Mouse (Mus musculus) hindbrain, embryonic 13.5 days (tissue): ENCODE results near the gene Prickle2. TPM values are rescaled to one million over a fixed set of nuclear protein-coding genes. Genes with fewer than 3 reads are reported as not detected.

ENCODE experiments used
- ATAC-seq: fragments of 200-750 bp; cut with Nextera tagmentation; 2 replicates; pipeline ENCODE4 v1.8.0; 2017; ENCODE audit warnings: moderate TSS enrichment; ENCODE audit not compliant: low FRiP score
- H3K27ac ChIP-seq: fragments of 300-500 bp; sonication (generic); 2 replicates; pipeline ENCODE4 v1.5.1; 2015; ENCODE audit warnings: inconsistent platforms, mild to moderate bottlenecking, moderate library complexity
- H3K27me3 ChIP-seq: fragments of 300-500 bp; sonication (generic); 2 replicates; pipeline ENCODE4 v1.6.1; 2015; ENCODE audit warnings: mild to moderate bottlenecking, inconsistent platforms
- H3K36me3 ChIP-seq: fragments of 300-500 bp; sonication (generic); 2 replicates; pipeline ENCODE4 v1.6.1; 2015; ENCODE audit warnings: mild to moderate bottlenecking, inconsistent platforms
- H3K4me1 ChIP-seq: fragments of 300-500 bp; sonication (generic); replicated peaks from 2 replicates; pipeline ENCODE4 v1.6.1; 2015; ENCODE audit warnings: inconsistent platforms
- H3K4me2 ChIP-seq: fragments of 300-500 bp; sonication (generic); 2 replicates; pipeline ENCODE4 v1.6.1; 2015; ENCODE audit warnings: inconsistent platforms, mild to moderate bottlenecking, moderate library complexity
- H3K4me3 ChIP-seq: fragments of 300-500 bp; sonication (generic); 2 replicates; pipeline ENCODE4 v1.5.1; 2015; ENCODE audit warnings: mild to moderate bottlenecking, inconsistent platforms
- H3K9ac ChIP-seq: fragments of 300-500 bp; sonication (generic); 2 replicates; pipeline ENCODE4 v1.6.1; 2015; ENCODE audit warnings: mild to moderate bottlenecking, inconsistent platforms
- H3K9me3 ChIP-seq: fragments of 300-500 bp; sonication (generic); 2 replicates; pipeline ENCODE4 v1.6.1; 2016; ENCODE audit warnings: inconsistent platforms
- WGBS: fragments of 180-500 bp; shearing (Covaris S2); methylation state at CpG from one replicate; pipeline ENCODE4 v1.1.7; 2015; 5-methylcytosine and 5-hydroxymethylcytosine counted together
- polyA plus RNA-seq: library from polyadenylated mRNA; unstranded; fragments of >200 nt; fragmentation: Nextera tagmentation; extraction: Ambion mirVana; gene quantifications from 2 replicates; pipeline ENCODE4 v1.2.1, GENCODE M21; 2015

The Prickle2 gene
- polyA plus RNA-seq, 1 experiment from 2014 or later = 14.3 TPM

DNA sequence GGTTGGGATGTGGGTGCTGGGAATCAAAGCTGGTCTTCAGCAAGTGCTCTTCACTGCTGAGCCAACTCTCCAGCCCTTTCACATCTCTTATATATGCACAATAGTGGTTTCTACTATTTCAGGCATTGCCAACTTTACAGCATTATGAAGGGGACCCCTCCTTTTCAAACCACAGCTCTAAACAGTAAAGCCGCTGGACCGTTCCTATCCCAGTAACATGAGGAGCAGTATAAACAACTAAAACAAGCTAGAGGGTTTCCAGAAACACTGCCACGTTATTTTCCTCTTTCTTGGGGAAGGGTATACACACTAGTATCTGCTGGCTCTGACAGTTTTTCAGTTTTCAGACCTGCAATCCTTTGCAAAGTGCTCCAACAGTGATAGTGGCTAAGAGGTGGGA lies 179.7 kb downstream of the Prickle2 start:
- no peaks in the 10 kb centered on the region for H3K27me3 ChIP-seq
- WGBS = 79% methylated on average over 3 of the region's 3 CpGs
- no peak for ATAC-seq
- no peak overlapping the region for H3K4me2 ChIP-seq
- no peak overlapping the region for H3K27ac ChIP-seq
- no peak overlapping the region for H3K9ac ChIP-seq
- H3K4me1 ChIP-seq = 0 out of 2 replicates have a peak, but pooled peaks cover 7% of the 10 kb centered on the region
- no peaks in the 10 kb centered on the region for H3K9me3 ChIP-seq
- no peaks in the 10 kb centered on the region for H3K36me3 ChIP-seq
- H3K4me3 ChIP-seq = no peak overlapping the region

GRCm38 (mm10) chr6:92525646-92526045 lies 180.3 kb downstream of the Prickle2 start:
- no peak for ATAC-seq
- WGBS = 56% methylated on average over 2 of the region's 2 CpGs
- no peak overlapping the region for H3K4me2 ChIP-seq
- no peak overlapping the region for H3K4me3 ChIP-seq
- no peak overlapping the region for H3K9ac ChIP-seq
- H3K36me3 ChIP-seq = no peaks in the 10 kb centered on the region
- H3K9me3 ChIP-seq = no peaks in the 10 kb centered on the region
- no peak overlapping the region for H3K27ac ChIP-seq
- no peaks in the 10 kb centered on the region for H3K27me3 ChIP-seq
- H3K4me1 ChIP-seq = peaks cover 10% of the 10 kb centered on the region; the same call in 1 of the 2 replicates

DNA sequence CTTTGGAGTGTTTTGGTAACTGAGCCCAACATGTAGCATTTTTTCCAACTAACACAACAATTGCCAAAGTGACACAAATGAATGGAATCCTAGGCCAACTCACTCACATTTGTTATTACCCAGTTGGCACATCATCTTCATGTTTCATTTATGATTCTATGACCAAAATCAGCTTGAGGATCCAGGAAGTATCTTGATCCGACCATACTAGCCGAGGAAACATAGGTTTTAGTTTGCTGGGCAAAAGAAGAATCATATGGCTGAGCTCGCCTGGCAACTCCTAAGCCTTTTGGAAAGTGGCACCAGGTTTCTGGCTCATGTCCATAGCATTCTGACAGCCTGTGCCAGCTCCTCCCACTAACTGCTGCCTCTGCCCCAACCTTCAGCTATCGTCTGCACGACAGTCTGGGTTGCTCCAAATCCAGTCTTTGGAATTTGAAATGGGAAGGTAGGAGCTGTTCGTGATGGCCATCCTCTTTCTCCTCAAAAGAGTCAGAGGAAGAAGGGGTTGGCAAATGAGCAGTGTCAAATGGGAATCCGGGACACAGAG lies 184.4 kb downstream of the Prickle2 start:
- WGBS = 75% methylated on average over 7 of the region's 7 CpGs
- no peak overlapping the region for H3K9ac ChIP-seq
- no peak overlapping the region for H3K4me2 ChIP-seq
- 0 out of 2 replicates have a peak overlapping the region, but pooled peaks have one; percentile 23 for H3K27ac ChIP-seq
- no peak overlapping the region for H3K4me3 ChIP-seq
- H3K36me3 ChIP-seq = no peaks in the 10 kb centered on the region
- H3K27me3 ChIP-seq = no peaks in the 10 kb centered on the region
- ATAC-seq = no peak
- H3K4me1 ChIP-seq = peaks cover 16% of the 10 kb centered on the region
- no peaks in the 10 kb centered on the region for H3K9me3 ChIP-seq

- no peaks in the 10 kb centered on the region for H3K36me3 ChIP-seq
- no peak for ATAC-seq
- H3K27me3 ChIP-seq = no peaks in the 10 kb centered on the region
- H3K27ac ChIP-seq = 0 out of 2 replicates have a peak overlapping the region, but pooled peaks have one; percentile 20
- H3K4me2 ChIP-seq = no peak overlapping the region
- H3K9ac ChIP-seq = no peak overlapping the region
- H3K9me3 ChIP-seq = no peaks in the 10 kb centered on the region
- H3K4me1 ChIP-seq = peaks cover 16% of the 10 kb centered on the region
- WGBS = 72% methylated on average over 5 of the region's 5 CpGs
- H3K4me3 ChIP-seq = no peak overlapping the region
Measured at GRCm38 (mm10) chr6:92520088-92520875, 185.7 kb downstream of the Prickle2 start.

GRCm38 (mm10) chr6:92518438-92518968 lies 187.5 kb downstream of the Prickle2 start:
- Histone ChIP-seq H3K4me3 (no peak overlapping the region), H3K36me3 (no peaks in the 10 kb centered on the region), H3K27ac (no peak overlapping the region), H3K27me3 (no peaks in the 10 kb centered on the region), H3K4me2 (no peak overlapping the region), H3K9ac (no peak overlapping the region), H3K9me3 (no peaks in the 10 kb centered on the region), H3K4me1 (peaks cover 16% of the 10 kb centered on the region)
- ATAC-seq = no peak
- WGBS = 89% methylated on average over 6 of the region's 6 CpGs

GRCm38 (mm10) chr6:92517002-92517401 lies 189.0 kb downstream of the Prickle2 start:
- H3K9ac ChIP-seq = no peak overlapping the region
- peaks cover 16% of the 10 kb centered on the region for H3K4me1 ChIP-seq
- WGBS = 66% methylated on average over 2 of the region's 2 CpGs
- H3K27ac ChIP-seq = no peak overlapping the region
- H3K4me2 ChIP-seq = no peak overlapping the region
- no peaks in the 10 kb centered on the region for H3K9me3 ChIP-seq
- no peak for ATAC-seq
- no peaks in the 10 kb centered on the region for H3K36me3 ChIP-seq
- no peak overlapping the region for H3K4me3 ChIP-seq
- no peaks in the 10 kb centered on the region for H3K27me3 ChIP-seq

DNA sequence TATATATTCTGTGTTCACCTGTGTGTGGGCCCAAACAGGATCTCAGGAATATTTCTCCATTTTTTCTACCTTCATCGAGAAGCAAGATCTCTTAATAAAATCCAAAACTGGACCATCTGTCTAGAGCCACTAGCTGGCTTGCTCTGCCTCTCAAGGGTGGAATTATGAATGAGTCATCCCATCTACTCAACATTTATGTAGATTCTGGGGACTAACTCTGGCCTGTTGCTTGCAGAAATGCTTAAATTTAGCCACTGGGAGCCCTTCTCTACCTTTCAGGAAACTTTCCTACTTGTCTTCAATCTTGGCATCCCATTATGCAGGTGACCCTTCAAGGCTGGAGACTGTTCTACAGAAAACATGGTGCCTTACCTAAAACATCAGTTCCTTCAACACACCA lies 194.0 kb downstream of the Prickle2 start:
- 95% methylated on average over 1 of the region's 1 CpGs for WGBS
- no peak for ATAC-seq
- Histone ChIP-seq H3K9ac (no peak overlapping the region), H3K27me3 (no peaks in the 10 kb centered on the region), H3K4me1 (no peaks in the 10 kb centered on the region), H3K27ac (no peak overlapping the region), H3K4me3 (no peak overlapping the region), H3K9me3 (no peaks in the 10 kb centered on the region), H3K4me2 (no peak overlapping the region), H3K36me3 (no peaks in the 10 kb centered on the region)

DNA sequence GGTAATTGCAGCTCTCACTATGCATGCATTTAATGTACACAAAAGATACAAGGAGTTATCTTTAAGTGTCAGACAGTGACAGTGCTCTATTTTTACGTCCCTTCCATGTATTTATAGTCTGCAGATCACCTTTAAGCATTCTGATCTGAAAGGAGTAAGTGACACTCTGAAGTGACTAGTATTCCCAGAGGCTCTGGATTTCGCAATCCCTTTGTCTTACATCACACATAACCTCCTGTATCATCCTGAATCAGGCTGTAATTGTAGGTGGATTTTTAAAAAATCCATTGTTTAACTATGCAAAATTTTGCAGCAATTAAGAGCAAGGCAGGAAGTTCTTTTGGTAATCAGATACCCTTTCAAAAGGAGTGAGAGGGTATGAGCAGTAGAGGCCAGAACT lies 196.2 kb downstream of the Prickle2 start:
- Histone ChIP-seq H3K36me3 (no peaks in the 10 kb centered on the region), H3K4me1 (no peaks in the 10 kb centered on the region), H3K27ac (no peak overlapping the region), H3K9me3 (no peaks in the 10 kb centered on the region), H3K4me3 (no peak overlapping the region), H3K4me2 (no peak overlapping the region), H3K27me3 (no peaks in the 10 kb centered on the region), H3K9ac (no peak overlapping the region)
- no peak for ATAC-seq
- 70% methylated on average over 2 of the region's 2 CpGs for WGBS

GRCm38 (mm10) chr6:92506276-92506675 lies 199.7 kb downstream of the Prickle2 start:
- Histone ChIP-seq H3K9ac (no peak overlapping the region), H3K9me3 (no peaks in the 10 kb centered on the region), H3K27ac (no peak overlapping the region), H3K27me3 (no peaks in the 10 kb centered on the region), H3K36me3 (no peaks in the 10 kb centered on the region), H3K4me3 (no peak overlapping the region), H3K4me1 (no peaks in the 10 kb centered on the region), H3K4me2 (no peak overlapping the region)
- WGBS = 60% methylated on average over 3 of the region's 3 CpGs
- no peak for ATAC-seq

- no peak overlapping the region for H3K4me3 ChIP-seq
- H3K36me3 ChIP-seq = no peaks in the 10 kb centered on the region
- no peaks in the 10 kb centered on the region for H3K9me3 ChIP-seq
- 77% methylated on average over 4 of the region's 4 CpGs for WGBS
- no peak overlapping the region for H3K27ac ChIP-seq
- H3K27me3 ChIP-seq = no peaks in the 10 kb centered on the region
- H3K4me1 ChIP-seq = peaks cover 20% of the 10 kb centered on the region
- no peak overlapping the region for H3K9ac ChIP-seq
- no peak overlapping the region for H3K4me2 ChIP-seq
- ATAC-seq = no peak
Measured at GRCm38 (mm10) chr6:92499449-92499848, 206.5 kb downstream of the Prickle2 start.

DNA sequence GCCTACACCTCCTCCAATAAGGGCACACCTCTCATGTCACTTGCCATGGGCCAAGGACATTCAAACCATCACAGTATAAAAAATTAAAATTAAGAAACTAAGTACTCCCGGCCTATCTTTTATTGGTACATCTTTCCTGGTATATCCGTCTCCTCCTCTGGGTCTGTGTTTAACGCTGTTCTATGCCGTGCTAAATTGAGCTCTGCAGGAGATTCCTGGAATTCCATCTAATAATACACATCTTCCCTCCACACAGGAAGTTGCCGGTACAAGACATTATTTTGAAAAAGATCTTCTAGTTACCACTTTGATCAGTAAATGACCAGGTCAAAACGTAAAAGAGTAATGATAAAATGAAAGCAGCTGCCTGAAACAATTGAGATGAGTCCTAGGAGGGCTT lies 207.4 kb downstream of the Prickle2 start:
- Histone ChIP-seq H3K27ac (no peak overlapping the region), H3K9ac (no peak overlapping the region), H3K27me3 (no peaks in the 10 kb centered on the region), H3K4me2 (no peak overlapping the region), H3K4me1 (peaks cover 20% of the 10 kb centered on the region), H3K9me3 (no peaks in the 10 kb centered on the region), H3K4me3 (no peak overlapping the region), H3K36me3 (no peaks in the 10 kb centered on the region)
- ATAC-seq = no peak
- WGBS = 52% methylated on average over 6 of the region's 6 CpGs

DNA sequence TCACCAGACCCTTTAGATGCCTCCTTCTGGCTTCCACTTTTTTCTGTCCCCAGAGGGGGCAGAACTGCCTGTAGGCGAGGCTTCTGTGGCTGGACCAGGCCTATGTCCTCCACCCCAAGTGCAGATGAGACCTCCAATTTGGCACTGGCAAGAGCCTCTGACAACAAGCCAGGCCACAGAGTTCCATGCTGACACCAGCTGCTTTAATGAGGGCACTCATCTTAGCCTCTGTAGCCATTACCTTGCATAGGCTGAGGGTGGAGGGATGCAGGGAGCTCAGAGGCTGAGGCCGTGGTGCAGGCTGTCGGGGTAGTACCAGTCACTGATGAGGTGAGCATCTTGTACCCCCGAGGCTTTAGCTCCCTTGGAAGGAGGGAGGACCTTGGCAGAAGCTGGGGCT lies 208.7 kb downstream of the Prickle2 start:
- Histone ChIP-seq H3K36me3 (no peaks in the 10 kb centered on the region), H3K4me3 (no peak overlapping the region), H3K9me3 (no peaks in the 10 kb centered on the region), H3K27ac (no peak overlapping the region), H3K9ac (no peak overlapping the region), H3K27me3 (no peaks in the 10 kb centered on the region), H3K4me1 (peaks cover 20% of the 10 kb centered on the region), H3K4me2 (no peak overlapping the region)
- 55% methylated on average over 4 of the region's 4 CpGs for WGBS
- no peak for ATAC-seq

DNA sequence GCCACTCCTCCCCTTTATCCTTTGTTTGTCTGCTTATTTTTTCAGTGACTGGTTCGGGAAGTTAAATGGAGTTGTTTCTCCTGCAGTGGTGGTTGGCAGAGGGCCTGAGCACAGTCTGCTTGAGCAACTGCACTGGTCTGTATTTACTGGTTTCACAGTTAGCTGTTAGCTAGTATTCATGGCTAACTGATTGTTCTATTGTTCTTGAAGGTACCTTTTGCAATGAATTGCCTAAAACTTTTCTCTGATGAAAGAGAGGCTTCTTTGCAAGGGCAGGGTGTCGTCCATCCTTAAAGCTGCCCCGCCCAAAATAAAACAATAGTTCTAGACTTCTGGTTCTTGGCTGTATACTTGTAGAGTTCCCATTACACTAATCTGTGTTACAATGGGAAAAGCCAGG lies 210.5 kb downstream of the Prickle2 start:
- Histone ChIP-seq H3K27me3 (no peaks in the 10 kb centered on the region), H3K4me2 (no peak overlapping the region), H3K4me1 (peaks cover 20% of the 10 kb centered on the region), H3K9me3 (no peaks in the 10 kb centered on the region), H3K4me3 (no peak overlapping the region), H3K36me3 (no peaks in the 10 kb centered on the region), H3K27ac (no peak overlapping the region), H3K9ac (no peak overlapping the region)
- ATAC-seq = no peak
- WGBS = 78% methylated on average over 3 of the region's 3 CpGs
